Mouse (Mus musculus) G1E-ER4 (cell line): Measurements from ENCODE around the gene Tnni3k. TPM values are rescaled to one million over a fixed set of nuclear protein-coding genes. Genes with fewer than 3 reads are reported as not detected.

Experiments used
- GATA1 ChIP-seq: IDR thresholded peaks from one replicate; pipeline ENCODE4 v1.8.0; 2012; ENCODE audit warnings: low read length, inconsistent platforms
- polyA plus RNA-seq: library from polyadenylated mRNA; stranded (reverse); fragments of >175 nt; gene quantifications from 2 replicates; pipeline ENCODE4 v1.2.3, GENCODE M21; 2012

Gene Tnni3k
- polyA plus RNA-seq, 1 experiment, result not detected

- no peak for TF ChIP-seq GATA1
Measured at GRCm38 (mm10) chr3:154880536-154880939, 174.7 kb downstream of the Tnni3k start.

GRCm38 (mm10) chr3:154880108-154880507 is 175.1 kb downstream of the Tnni3k start:
- no peak for TF ChIP-seq GATA1

GRCm38 (mm10) chr3:154879515-154879914 is 175.7 kb downstream of the Tnni3k start:
- TF ChIP-seq GATA1, result no peak

- TF ChIP-seq GATA1, result no peak
Measured at GRCm38 (mm10) chr3:154879080-154879479, 176.1 kb downstream of the Tnni3k start.

GRCm38 (mm10) chr3:154868807-154869206 is 186.4 kb downstream of the Tnni3k start:
- no peak for TF ChIP-seq GATA1

GRCm38 (mm10) chr3:154861921-154862320 is 193.3 kb downstream of the Tnni3k start:
- no peak for TF ChIP-seq GATA1

GRCm38 (mm10) chr3:154859721-154860120 is 195.5 kb downstream of the Tnni3k start:
- no peak for TF ChIP-seq GATA1

- no peak for TF ChIP-seq GATA1
Measured at GRCm38 (mm10) chr3:154853257-154853656, 201.9 kb downstream of the Tnni3k start.

- TF ChIP-seq GATA1, result no peak
Measured at GRCm38 (mm10) chr3:154852281-154852680, 202.9 kb downstream of the Tnni3k start.

GRCm38 (mm10) chr3:154842247-154842646 is 213.0 kb downstream of the Tnni3k start:
- TF ChIP-seq GATA1, result no peak

GRCm38 (mm10) chr3:154841076-154841475 is 214.1 kb downstream of the Tnni3k start:
- no peak for TF ChIP-seq GATA1

GRCm38 (mm10) chr3:154837861-154838260 is 217.3 kb downstream of the Tnni3k start:
- no peak for TF ChIP-seq GATA1

- no peak for TF ChIP-seq GATA1
Measured at GRCm38 (mm10) chr3:154836137-154836536, 219.1 kb downstream of the Tnni3k start.

- no peak for TF ChIP-seq GATA1
Measured at GRCm38 (mm10) chr3:154834373-154834772, 220.8 kb downstream of the Tnni3k start.

GRCm38 (mm10) chr3:154825739-154826138 is 229.5 kb downstream of the Tnni3k start:
- TF ChIP-seq GATA1, result no peak

- no peak for TF ChIP-seq GATA1
Measured at GRCm38 (mm10) chr3:154824713-154825112, 230.5 kb downstream of the Tnni3k start.

GRCm38 (mm10) chr3:154817732-154818131 is 237.5 kb downstream of the Tnni3k start:
- TF ChIP-seq GATA1, result no peak
